Mouse (Mus musculus) ES-Bruce4 (cell line): ENCODE data around the gene Dpp6. TPM values are rescaled to one million over a fixed set of nuclear protein-coding genes. Genes with fewer than 3 reads are reported as not detected.
A peak's percentile ranks its signal among the peaks of the same experiment; 100 is the strongest.

ENCODE experiments used
- H3K27ac ChIP-seq: 2 replicates; pipeline ENCODE4 v1.5.1; 2012; ENCODE audit warnings: low read length, inconsistent platforms; ENCODE audit not compliant: insufficient read depth
- H3K27me3 ChIP-seq: 2 replicates; pipeline ENCODE4 v1.6.1; 2012; ENCODE audit warnings: mild to moderate bottlenecking, low read length, inconsistent platforms; ENCODE audit not compliant: control insufficient read depth, poor library complexity, insufficient read depth, severe bottlenecking
- H3K36me3 ChIP-seq: 2 replicates; pipeline ENCODE4 v1.6.1; 2012; ENCODE audit warnings: inconsistent platforms, mild to moderate bottlenecking, low read length, moderate library complexity; ENCODE audit not compliant: control insufficient read depth, poor library complexity, insufficient read depth, severe bottlenecking
- H3K4me1 ChIP-seq: one replicate; pipeline ENCODE4 v1.8.1; 2011; ENCODE audit warnings: low read length; ENCODE audit not compliant: control insufficient read depth, insufficient read depth
- H3K4me3 ChIP-seq: 2 replicates; pipeline ENCODE4 v1.5.1; 2011; ENCODE audit warnings: low read depth, mild to moderate bottlenecking, low read length
- H3K9ac ChIP-seq: 2 replicates; pipeline ENCODE4 v1.6.1; 2012; ENCODE audit warnings: low read depth, mild to moderate bottlenecking, inconsistent platforms; ENCODE audit not compliant: poor library complexity, severe bottlenecking
- H3K9me3 ChIP-seq: replicated peaks from 2 replicates; pipeline ENCODE4 v1.6.1; 2012; ENCODE audit warnings: mild to moderate bottlenecking, low read length, inconsistent platforms; ENCODE audit not compliant: control insufficient read depth, poor library complexity, insufficient read depth, severe bottlenecking
- CTCF ChIP-seq: IDR thresholded peaks from one replicate; pipeline ENCODE4 v1.8.1; 2011; ENCODE audit warnings: low read depth, low read length
- EP300 ChIP-seq: IDR thresholded peaks from 2 replicates; pipeline ENCODE4 v1.6.1; 2011; ENCODE audit warnings: low read depth, low read length; ENCODE audit not compliant: insufficient read depth
- POLR2A ChIP-seq: IDR thresholded peaks from one replicate; pipeline ENCODE4 v1.8.1; 2011; ENCODE audit warnings: low read length; ENCODE audit not compliant: insufficient read depth
- polyA plus RNA-seq: library from polyadenylated mRNA; stranded (reverse); fragments of >200 nt; gene quantifications from 2 replicates; pipeline ENCODE4 v1.2.4, GENCODE M21; 2011; ENCODE audit warnings: low read depth; ENCODE audit not compliant: missing spikeins, insufficient read depth, insufficient read length

Dpp6 gene
- polyA plus RNA-seq, 1 experiment, result 4.1 TPM

GRCm38 (mm10) chr5:27010582-27010981 is 193.6 kb downstream of the Dpp6 start:
- no peaks in the 10 kb centered on the region for H3K4me1 ChIP-seq
- no peak overlapping the region for H3K4me3 ChIP-seq
- no peak overlapping the region for H3K9ac ChIP-seq
- TF ChIP-seq POLR2A (no peak), CTCF (no peak), EP300 (no peak)
- H3K9me3 ChIP-seq, result no peaks in the 10 kb centered on the region
- H3K27ac ChIP-seq, result no peak overlapping the region
- no peaks in the 10 kb centered on the region for H3K36me3 ChIP-seq
- H3K27me3 ChIP-seq, result no peaks in the 10 kb centered on the region

GRCm38 (mm10) chr5:27018314-27018956 is 201.4 kb downstream of the Dpp6 start:
- no peak overlapping the region for H3K9ac ChIP-seq
- no peaks in the 10 kb centered on the region for H3K27me3 ChIP-seq
- peaks cover 14% of the 10 kb centered on the region for H3K9me3 ChIP-seq
- H3K4me3 ChIP-seq, result no peak overlapping the region
- no peak overlapping the region for H3K27ac ChIP-seq
- TF ChIP-seq EP300, result no peak
- no peaks in the 10 kb centered on the region for H3K36me3 ChIP-seq
- no peaks in the 10 kb centered on the region for H3K4me1 ChIP-seq

- no peak for TF ChIP-seq EP300
- TF ChIP-seq CTCF, result no peak
- TF ChIP-seq POLR2A, result no peak
- no peak overlapping the region for H3K27ac ChIP-seq
- H3K27me3 ChIP-seq, result no peaks in the 10 kb centered on the region
- H3K36me3 ChIP-seq, result no peaks in the 10 kb centered on the region
- H3K4me3 ChIP-seq, result no peak overlapping the region
- H3K9me3 ChIP-seq, result no peaks in the 10 kb centered on the region
- H3K4me1 ChIP-seq, result peaks cover 3% of the 10 kb centered on the region
- no peak overlapping the region for H3K9ac ChIP-seq
Observed at GRCm38 (mm10) chr5:27028611-27029010, 211.6 kb downstream of the Dpp6 start.

- H3K4me1 ChIP-seq, result peaks cover 3% of the 10 kb centered on the region
- H3K9me3 ChIP-seq, result no peaks in the 10 kb centered on the region
- no peaks in the 10 kb centered on the region for H3K27me3 ChIP-seq
- no peaks in the 10 kb centered on the region for H3K36me3 ChIP-seq
- TF ChIP-seq EP300, result no peak
- TF ChIP-seq CTCF, result peak; percentile 38
- no peak overlapping the region for H3K4me3 ChIP-seq
- no peak overlapping the region for H3K27ac ChIP-seq
- H3K9ac ChIP-seq, result no peak overlapping the region
Observed at GRCm38 (mm10) chr5:27029784-27030183, 212.8 kb downstream of the Dpp6 start.

- TF ChIP-seq CTCF (no peak), POLR2A (no peak)
- Histone ChIP-seq H3K9ac (no peak overlapping the region), H3K27me3 (no peaks in the 10 kb centered on the region), H3K9me3 (no peaks in the 10 kb centered on the region), H3K27ac (no peak overlapping the region), H3K4me3 (no peak overlapping the region), H3K36me3 (no peaks in the 10 kb centered on the region), H3K4me1 (no peaks in the 10 kb centered on the region)
Observed at GRCm38 (mm10) chr5:27034858-27035257, 217.9 kb downstream of the Dpp6 start.

- H3K4me1 ChIP-seq, result no peaks in the 10 kb centered on the region
- H3K27ac ChIP-seq, result no peak overlapping the region
- no peaks in the 10 kb centered on the region for H3K9me3 ChIP-seq
- H3K27me3 ChIP-seq, result no peaks in the 10 kb centered on the region
- H3K36me3 ChIP-seq, result no peaks in the 10 kb centered on the region
- no peak for TF ChIP-seq POLR2A
- no peak for TF ChIP-seq CTCF
- no peak for TF ChIP-seq EP300
- H3K4me3 ChIP-seq, result no peak overlapping the region
- no peak overlapping the region for H3K9ac ChIP-seq
Observed at GRCm38 (mm10) chr5:27035291-27035690, 218.3 kb downstream of the Dpp6 start.
